Mouse (Mus musculus): ENCODE results near the gene Zfp362.

The Zfp362 gene

GRCm38 (mm10) chr4:128729033-128729708 is 76.7 kb downstream of the Zfp362 start:
- no peak for DNase-seq (ENCODE audit: low spot score)

GRCm38 (mm10) chr4:128728431-128728851 is 77.4 kb downstream of the Zfp362 start:
- no peak for DNase-seq (ENCODE audit: low spot score)

GRCm38 (mm10) chr4:128727721-128728430 is 78.0 kb downstream of the Zfp362 start:
- peak; percentile 62 for DNase-seq (ENCODE audit: low spot score)

DNA sequence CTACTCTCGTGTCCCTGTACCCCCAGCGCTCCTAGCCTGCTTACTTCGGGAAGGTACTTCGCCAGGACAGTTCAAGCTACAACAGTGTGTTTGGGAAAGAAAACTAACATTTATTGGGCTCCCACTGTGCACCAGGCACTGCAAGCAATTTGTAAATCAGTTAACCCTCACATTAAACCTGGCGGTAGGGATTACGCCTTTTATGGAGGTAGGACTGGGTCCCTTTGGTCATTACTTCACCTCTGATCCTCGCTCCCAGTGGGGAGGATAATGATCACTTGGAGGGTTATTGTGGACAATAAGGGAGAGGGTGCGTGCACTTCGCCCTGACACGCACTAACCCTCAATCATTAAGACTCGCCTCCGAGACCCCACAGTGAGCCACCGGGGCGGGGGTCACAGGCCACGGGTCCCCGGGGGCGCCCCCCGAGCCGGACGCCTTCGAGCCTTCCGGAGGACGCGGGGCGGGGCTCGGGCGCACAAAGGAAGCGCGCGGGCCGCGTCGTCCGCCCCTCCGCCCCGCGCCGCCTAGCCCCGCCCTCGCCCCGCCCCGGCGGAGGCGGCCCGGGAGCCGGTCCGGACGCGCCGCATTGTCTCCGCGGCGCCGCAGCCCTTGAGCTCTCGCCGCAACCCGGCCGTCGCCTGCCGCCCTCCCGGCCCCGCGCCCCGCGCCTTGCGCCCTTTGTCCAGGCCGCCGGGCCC is 78.7 kb downstream of the Zfp362 start:
- DNase-seq (ENCODE audit: low spot score) = peak; percentile 82

DNA sequence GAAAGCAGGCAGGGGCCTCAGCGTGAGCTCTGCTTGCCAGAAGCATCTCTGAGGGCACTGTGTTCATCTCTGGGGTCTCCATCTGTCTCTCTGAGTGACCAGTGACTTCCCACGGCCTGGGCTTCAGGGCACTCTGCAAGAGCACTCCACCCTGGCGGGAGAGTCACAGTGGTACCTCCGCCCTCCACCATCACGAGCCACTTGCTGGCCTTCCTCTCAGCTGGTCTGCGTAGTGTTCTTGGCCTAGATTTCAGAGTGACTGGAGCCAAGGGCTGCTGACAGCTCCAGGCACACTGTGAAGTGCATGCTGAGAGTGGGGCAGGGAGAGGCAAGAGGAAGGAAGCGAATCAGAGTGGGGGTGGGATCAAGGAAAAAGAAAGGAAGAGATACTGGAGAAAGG is 81.8 kb downstream of the Zfp362 start:
- DNase-seq (ENCODE audit: low spot score) = no peak

GRCm38 (mm10) chr4:128723431-128723830 is 82.4 kb downstream of the Zfp362 start:
- no peak for DNase-seq (ENCODE audit: low spot score)
